Mouse (Mus musculus) brain, embryonic 14.5 days (tissue): ENCODE measurements around the gene Slc16a6.

ENCODE experiments used
- CTCF ChIP-seq: fragments of 200-500 bp; IDR thresholded peaks from 2 replicates; pipeline ENCODE4 v1.5.1; 2012; ENCODE audit warnings: inconsistent platforms, mild to moderate bottlenecking, moderate library complexity, borderline replicate concordance; ENCODE audit not compliant: insufficient read depth, insufficient read length; ENCODE audit errors: extremely low read depth
- POLR2A ChIP-seq: fragments of 200-500 bp; IDR thresholded peaks from 2 replicates; pipeline ENCODE4 v1.6.1; 2012; ENCODE audit warnings: mild to moderate bottlenecking, inconsistent platforms, borderline replicate concordance; ENCODE audit not compliant: poor library complexity, insufficient read depth, insufficient read length, severe bottlenecking; ENCODE audit errors: extremely low read depth

- TF ChIP-seq POLR2A, result no peak
- TF ChIP-seq CTCF, result no peak
These were observed 34.2 kb downstream of the Slc16a6 start for GRCm38 (mm10) chr11:109439209-109439608.
